Mouse (Mus musculus): ENCODE measurements around the gene Rbl1. TPM values are rescaled to one million over a fixed set of nuclear protein-coding genes. Genes with fewer than 3 reads are reported as not detected.
"Not testable (repeated sequence)": the region's sequence is repeated elsewhere in the genome, so short reads cannot be mapped to it uniquely, and the experiment has no call there.

Gene Rbl1
- 17.3 and 19.3 TPM in 2 replicates for polyA plus RNA-seq (2016; fragmentation: Nextera tagmentation; extraction: Ambion mirVana)

GRCm38 (mm10) chr2:157204366-157205218 is at the start of gene Rbl1:
Rbl1 (minus strand) TSS chr2:157204534.
- Histone ChIP-seq H3K4me1 (peaks cover 3% of the 10 kb centered on the region; the same call in 1 of the 2 replicates), H3K36me3 (no peaks in the 10 kb centered on the region), H3K4me3 (peak within 1 kb of the TSS; percentile 75), H3K9ac (peak within 1 kb of the TSS; percentile 88), H3K27me3 (replicated peaks) (no peaks in the 10 kb centered on the region), H3K9me3 (no peaks in the 10 kb centered on the region), H3K4me2 (replicated peaks) (peak within 1 kb of the TSS; percentile 77), H3K27ac (peak within 1 kb of the TSS; percentile 96)
- 2% methylated on average over 73 of the region's 73 CpGs for WGBS
- peak; percentile 88 for ATAC-seq (ENCODE audit: low FRiP score, low read depth)

- H3K9me3 ChIP-seq, result no peaks in the 10 kb centered on the region
- H3K4me1 ChIP-seq, result no peaks in the 10 kb centered on the region
- H3K36me3 ChIP-seq, result no peaks in the 10 kb centered on the region
- no peak overlapping the region for H3K9ac ChIP-seq
- no peak overlapping the region for H3K4me3 ChIP-seq
- no peak overlapping the region for H3K4me2 ChIP-seq (replicated peaks)
- no peak overlapping the region for H3K27ac ChIP-seq
- no peaks in the 10 kb centered on the region for H3K27me3 ChIP-seq (replicated peaks)
- ATAC-seq (ENCODE audit: low FRiP score, low read depth), result no peak
Observed at GRCm38 (mm10) chr2:157248111-157248510, 43.8 kb upstream of the Rbl1 start.

- H3K9ac ChIP-seq, result no peak overlapping the region
- no peak for ATAC-seq (ENCODE audit: low FRiP score, low read depth)
- H3K27ac ChIP-seq, result no peak overlapping the region
- 71% methylated on average over 2 of the region's 2 CpGs for WGBS
- H3K36me3 ChIP-seq, result no peaks in the 10 kb centered on the region
- H3K4me1 ChIP-seq, result no peaks in the 10 kb centered on the region
- no peaks in the 10 kb centered on the region for H3K27me3 ChIP-seq (replicated peaks)
- H3K4me2 ChIP-seq (replicated peaks), result no peak overlapping the region
- no peak overlapping the region for H3K4me3 ChIP-seq
- H3K9me3 ChIP-seq, result no peaks in the 10 kb centered on the region
Observed at GRCm38 (mm10) chr2:157245603-157246002, 41.3 kb upstream of the Rbl1 start.

- no peaks in the 10 kb centered on the region for H3K9me3 ChIP-seq
- no peaks in the 10 kb centered on the region for H3K27me3 ChIP-seq (replicated peaks)
- no peak overlapping the region for H3K4me2 ChIP-seq (replicated peaks)
- WGBS, result 44% methylated on average over 5 of the region's 5 CpGs
- no peak overlapping the region for H3K9ac ChIP-seq
- H3K27ac ChIP-seq, result no peak overlapping the region
- no peaks in the 10 kb centered on the region for H3K4me1 ChIP-seq
- no peaks in the 10 kb centered on the region for H3K36me3 ChIP-seq
- no peak for ATAC-seq (ENCODE audit: low FRiP score, low read depth)
- H3K4me3 ChIP-seq, result no peak overlapping the region
Observed at GRCm38 (mm10) chr2:157245001-157245400, 40.7 kb upstream of the Rbl1 start.

- H3K9me3 ChIP-seq, result no peaks in the 10 kb centered on the region
- ATAC-seq (ENCODE audit: low FRiP score, low read depth), result no peak
- H3K4me2 ChIP-seq (replicated peaks), result no peak overlapping the region
- H3K4me1 ChIP-seq, result no peaks in the 10 kb centered on the region
- WGBS, result 75% methylated on average over 8 of the region's 8 CpGs
- no peak overlapping the region for H3K27ac ChIP-seq
- no peak overlapping the region for H3K4me3 ChIP-seq
- no peaks in the 10 kb centered on the region for H3K36me3 ChIP-seq
- H3K9ac ChIP-seq, result no peak overlapping the region
- no peaks in the 10 kb centered on the region for H3K27me3 ChIP-seq (replicated peaks)
Observed at GRCm38 (mm10) chr2:157235946-157236345, 31.6 kb upstream of the Rbl1 start.

GRCm38 (mm10) chr2:157221916-157222315 is 17.6 kb upstream of the Rbl1 start:
- WGBS, result 90% methylated on average over 3 of the region's 3 CpGs
- ATAC-seq (ENCODE audit: low FRiP score, low read depth), result not testable (repeated sequence)

GRCm38 (mm10) chr2:157220108-157220507 is 15.8 kb upstream of the Rbl1 start:
- no peaks in the 10 kb centered on the region for H3K9me3 ChIP-seq
- H3K4me1 ChIP-seq, result no peaks in the 10 kb centered on the region
- no peak overlapping the region for H3K4me2 ChIP-seq (replicated peaks)
- no peaks in the 10 kb centered on the region for H3K36me3 ChIP-seq
- no peak for ATAC-seq (ENCODE audit: low FRiP score, low read depth)
- H3K27ac ChIP-seq, result no peak overlapping the region
- WGBS, result 80% methylated on average over 6 of the region's 6 CpGs
- no peak overlapping the region for H3K4me3 ChIP-seq
- no peak overlapping the region for H3K9ac ChIP-seq
- H3K27me3 ChIP-seq (replicated peaks), result no peaks in the 10 kb centered on the region

More at GRCm38 (mm10) chr2:157221916-157222315, 17.6 kb upstream of the Rbl1 start:
- not testable (repeated sequence) for H3K27me3 ChIP-seq (replicated peaks); H3K4me2 ChIP-seq (replicated peaks); H3K9me3 ChIP-seq; H3K4me3 ChIP-seq; H3K4me1 ChIP-seq; H3K27ac ChIP-seq; H3K9ac ChIP-seq; H3K36me3 ChIP-seq

GRCm38 (mm10) chr2:157211731-157212130 is 7.4 kb upstream of the Rbl1 start:
- H3K27me3 ChIP-seq (replicated peaks), result no peaks in the 10 kb centered on the region
- ATAC-seq (ENCODE audit: low FRiP score, low read depth), result no peak
- H3K4me3 ChIP-seq, result no peak overlapping the region
- no peaks in the 10 kb centered on the region for H3K36me3 ChIP-seq
- no peaks in the 10 kb centered on the region for H3K9me3 ChIP-seq
- no peak overlapping the region for H3K27ac ChIP-seq
- H3K4me2 ChIP-seq (replicated peaks), result no peak overlapping the region
- H3K9ac ChIP-seq, result no peak overlapping the region
- 94% methylated on average over 7 of the region's 7 CpGs for WGBS
- H3K4me1 ChIP-seq, result no peaks in the 10 kb centered on the region

GRCm38 (mm10) chr2:157203459-157204365 is 622 bp downstream of the Rbl1 start:
- Histone ChIP-seq H3K9ac (peak overlapping the region; percentile 88), H3K27ac (peak overlapping the region; percentile 96), H3K4me3 (peak overlapping the region; percentile 75), H3K9me3 (no peaks in the 10 kb centered on the region), H3K4me1 (peaks cover 3% of the 10 kb centered on the region; the same call in 1 of the 2 replicates), H3K36me3 (peaks cover 8% of the 10 kb centered on the region), H3K4me2 (replicated peaks) (peak overlapping the region; percentile 77), H3K27me3 (replicated peaks) (no peaks in the 10 kb centered on the region)
- WGBS, result 2% methylated on average over 49 of the region's 49 CpGs
- ATAC-seq (ENCODE audit: low FRiP score, low read depth), result peak; percentile 81; the same call in 1 of the 2 replicates

- peak overlapping the region; percentile 77 for H3K4me2 ChIP-seq (replicated peaks)
- no peak overlapping the region for H3K9ac ChIP-seq
- peaks cover 11% of the 10 kb centered on the region for H3K36me3 ChIP-seq
Observed at GRCm38 (mm10) chr2:157203026-157203425, 1.3 kb downstream of the Rbl1 start.

GRCm38 (mm10) chr2:157202361-157202760 is 2.0 kb downstream of the Rbl1 start:
- Histone ChIP-seq H3K4me3 (no peak overlapping the region), H3K36me3 (peaks cover 11% of the 10 kb centered on the region), H3K4me2 (replicated peaks) (no peak overlapping the region), H3K9me3 (no peaks in the 10 kb centered on the region), H3K27ac (no peak overlapping the region), H3K9ac (no peak overlapping the region), H3K4me1 (peaks cover 3% of the 10 kb centered on the region; the same call in 1 of the 2 replicates), H3K27me3 (replicated peaks) (no peaks in the 10 kb centered on the region)
- 84% methylated on average over 6 of the region's 6 CpGs for WGBS
- ATAC-seq (ENCODE audit: low FRiP score, low read depth), result no peak

More at GRCm38 (mm10) chr2:157203026-157203425, 1.3 kb downstream of the Rbl1 start:
- no peaks in the 10 kb centered on the region for H3K27me3 ChIP-seq (replicated peaks)
- H3K9me3 ChIP-seq, result no peaks in the 10 kb centered on the region
- H3K4me3 ChIP-seq, result no peak overlapping the region
- H3K27ac ChIP-seq, result no peak overlapping the region
- ATAC-seq (ENCODE audit: low FRiP score, low read depth), result no peak
- H3K4me1 ChIP-seq, result peaks cover 3% of the 10 kb centered on the region; the same call in 1 of the 2 replicates

All from neural tube, embryonic 12.5 days (tissue).